Mouse (Mus musculus): ENCODE results near the gene Kcnmb3.

DNA sequence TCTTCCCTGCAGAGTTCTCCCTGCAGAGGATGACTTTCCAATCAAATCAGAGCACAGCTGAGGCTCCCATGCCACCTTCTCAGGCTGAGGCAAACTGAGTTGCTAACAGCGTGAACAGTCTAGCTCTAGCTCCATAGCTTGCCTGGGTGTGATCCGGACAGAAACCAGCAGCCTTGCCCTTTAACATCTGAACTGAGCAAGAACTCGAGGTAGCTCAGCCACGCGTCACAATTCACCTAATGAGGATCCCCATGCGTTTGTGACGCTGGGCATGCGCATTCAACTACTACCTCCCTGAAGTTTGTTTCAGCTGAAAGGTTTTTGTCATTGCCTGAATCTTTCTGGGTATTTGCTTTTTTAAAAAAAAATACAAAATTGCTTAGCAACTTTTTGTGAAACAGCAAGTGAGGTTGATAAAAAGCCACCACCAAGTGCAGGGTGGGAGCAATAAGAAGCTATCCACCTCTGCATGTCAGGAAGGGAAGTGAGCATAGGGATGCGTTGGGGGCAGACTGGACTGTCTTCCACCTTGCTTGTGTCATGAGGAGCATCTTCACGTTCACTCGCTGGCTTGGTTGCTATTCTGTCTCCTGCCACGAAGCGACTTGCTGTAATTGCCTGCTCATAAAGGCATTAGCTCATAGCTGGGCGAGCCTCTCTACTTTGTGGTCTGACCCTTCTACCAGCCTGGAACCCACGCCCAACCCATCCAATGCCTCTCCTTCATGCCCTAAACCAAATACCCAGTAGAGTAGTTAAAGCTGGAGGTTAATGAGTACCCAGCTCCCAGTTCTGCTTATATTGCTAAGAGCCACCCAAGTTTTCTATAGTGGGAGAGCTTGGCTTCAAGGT lies 1.7 kb downstream of the Kcnmb3 start:
- no peak for TF ChIP-seq CTCF (IDR thresholded peaks at IDR 0.05; ENCODE audit: borderline replicate concordance, insufficient read depth, low read length)
- no peak for TF ChIP-seq POLR2A (IDR thresholded peaks at IDR 0.05; ENCODE audit: low read depth, low read length)

Data from embryonic fibroblast, embryonic 13.5 days (primary cell).